Mouse (Mus musculus) right cerebral cortex, postnatal 14 days (tissue): ENCODE measurements around the gene Erbb2.
A peak's percentile ranks its signal among the peaks of the same experiment; 100 is the strongest.

Source experiments
- DNase-seq: peaks from one replicate; pipeline ENCODE4 v3.0.0; 2022

Erbb2 gene

DNA sequence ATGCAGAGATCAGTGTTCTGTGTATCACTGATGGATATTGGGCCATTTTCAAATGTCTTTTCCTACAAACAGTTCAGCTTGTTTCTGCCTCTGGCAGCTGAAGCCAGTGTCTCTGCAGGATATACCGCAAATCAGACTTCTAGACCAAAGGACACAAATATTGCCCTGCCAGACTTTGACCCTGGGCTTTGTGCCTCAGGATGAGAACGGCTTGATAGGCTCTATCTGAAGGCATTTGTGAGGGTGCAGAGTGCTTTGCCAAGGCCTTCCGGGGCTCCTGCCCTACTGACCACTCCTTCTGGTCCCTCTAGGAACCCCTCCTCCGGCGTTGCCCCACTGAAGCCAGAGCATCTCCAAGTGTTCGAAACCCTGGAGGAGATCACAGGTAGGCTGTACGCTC is 14.3 kb downstream of the Erbb2 start:
- no peak for DNase-seq

- DNase-seq = no peak
Measured at GRCm38 (mm10) chr11:98428436-98428835, 16.2 kb downstream of the Erbb2 start.

- DNase-seq = no peak
Measured at GRCm38 (mm10) chr11:98431743-98432502, 19.7 kb downstream of the Erbb2 start.

GRCm38 (mm10) chr11:98435723-98436122 is 23.5 kb downstream of the Erbb2 start:
- no peak for DNase-seq

DNA sequence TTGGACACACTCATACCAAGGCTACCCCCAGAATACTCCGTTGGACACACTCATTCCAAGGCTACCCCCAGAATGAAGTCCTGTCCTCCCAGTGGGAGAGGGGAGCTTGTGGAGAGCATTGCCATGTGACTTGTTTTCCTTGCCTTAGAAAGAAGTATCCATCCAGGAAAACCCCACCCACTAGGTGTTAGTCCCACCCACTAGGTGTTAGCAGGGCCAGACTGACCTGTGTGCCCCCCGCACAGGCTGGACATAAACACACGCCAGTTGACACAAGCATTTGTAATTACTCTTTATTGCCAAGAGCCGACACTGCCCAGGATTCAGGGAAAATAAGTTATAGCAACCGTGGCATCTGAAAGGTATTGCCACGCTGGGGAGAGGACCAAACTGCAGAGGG is 25.2 kb downstream of the Erbb2 start:
- DNase-seq = no peak

DNA sequence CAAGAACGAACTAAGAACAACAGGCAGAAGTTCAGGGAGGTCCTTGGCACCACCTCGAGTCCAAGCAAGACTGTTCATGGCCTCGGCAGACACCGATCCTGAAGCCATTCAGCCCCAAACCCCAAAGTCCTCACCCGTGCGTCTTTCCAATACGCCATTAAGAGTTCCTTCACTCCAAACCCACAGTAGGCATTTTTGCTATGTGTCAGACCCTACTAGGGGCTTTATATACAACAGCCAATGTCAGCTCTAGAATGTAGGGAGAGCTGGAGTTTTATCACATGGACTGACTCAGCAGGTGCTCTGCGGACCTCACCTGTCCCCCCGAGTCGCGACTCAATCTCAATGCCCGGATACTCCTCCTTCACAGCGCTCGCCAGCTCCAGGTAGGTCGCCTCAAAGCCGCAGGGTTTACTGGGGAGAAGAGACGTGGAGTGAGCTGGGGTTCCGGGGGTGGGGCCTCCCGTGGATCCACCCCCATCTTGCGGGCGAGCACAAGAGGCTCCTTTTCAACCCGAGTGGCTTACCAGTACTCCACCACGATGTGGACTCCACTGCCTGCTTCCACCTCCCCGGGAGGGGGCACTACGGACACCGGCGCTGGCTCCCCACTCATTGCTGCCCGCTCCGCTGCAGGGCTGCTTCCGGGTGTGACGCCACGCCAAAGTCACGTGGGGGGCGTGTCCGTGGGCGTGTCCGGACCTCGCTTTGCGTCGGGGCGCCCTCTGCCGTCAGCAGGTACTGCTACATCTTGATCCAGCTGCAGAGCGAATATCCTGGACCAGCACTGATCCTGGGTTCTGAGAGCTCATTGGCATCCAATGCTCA is 26.3 kb downstream of the Erbb2 start, which contains the start of gene Mien1:
TSS of gene Mien1 (minus strand) at position 661 of the 828 bp plus-strand sequence.
- peak; percentile 99 for DNase-seq

- DNase-seq = no peak
Measured at GRCm38 (mm10) chr11:98443688-98444087, 31.4 kb downstream of the Erbb2 start.

DNA sequence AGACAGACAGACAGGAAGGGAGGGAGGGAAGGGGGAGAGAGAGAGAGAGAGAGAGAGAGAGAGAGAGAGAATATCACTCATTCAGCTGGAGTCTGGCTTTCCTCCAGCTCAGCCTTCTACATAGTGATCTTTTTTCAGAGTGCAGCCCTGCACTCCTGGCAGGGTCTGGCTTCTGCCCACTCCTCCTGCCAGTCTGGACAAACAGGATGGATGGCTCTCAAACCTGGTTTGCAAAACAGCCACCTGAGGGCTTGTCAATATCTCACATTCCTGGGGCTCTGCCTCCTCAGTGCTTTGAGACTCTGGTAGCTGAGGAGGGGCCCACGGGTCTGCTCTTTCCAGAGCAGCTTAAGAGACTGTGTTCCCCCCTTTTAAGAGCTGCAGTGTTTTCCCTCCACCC is 33.0 kb downstream of the Erbb2 start:
- no peak for DNase-seq

GRCm38 (mm10) chr11:98445679-98446078 is 33.4 kb downstream of the Erbb2 start:
- DNase-seq = no peak

GRCm38 (mm10) chr11:98446213-98446561 is 33.9 kb downstream of the Erbb2 start, which contains the start of gene Grb7:
Gene Grb7 (plus strand): TSS chr11:98446394.
- no peak for DNase-seq

GRCm38 (mm10) chr11:98446562-98447474 is 34.5 kb downstream of the Erbb2 start:
- DNase-seq = no peak

- no peak for DNase-seq
Measured at GRCm38 (mm10) chr11:98447475-98447834, 35.2 kb downstream of the Erbb2 start.

DNA sequence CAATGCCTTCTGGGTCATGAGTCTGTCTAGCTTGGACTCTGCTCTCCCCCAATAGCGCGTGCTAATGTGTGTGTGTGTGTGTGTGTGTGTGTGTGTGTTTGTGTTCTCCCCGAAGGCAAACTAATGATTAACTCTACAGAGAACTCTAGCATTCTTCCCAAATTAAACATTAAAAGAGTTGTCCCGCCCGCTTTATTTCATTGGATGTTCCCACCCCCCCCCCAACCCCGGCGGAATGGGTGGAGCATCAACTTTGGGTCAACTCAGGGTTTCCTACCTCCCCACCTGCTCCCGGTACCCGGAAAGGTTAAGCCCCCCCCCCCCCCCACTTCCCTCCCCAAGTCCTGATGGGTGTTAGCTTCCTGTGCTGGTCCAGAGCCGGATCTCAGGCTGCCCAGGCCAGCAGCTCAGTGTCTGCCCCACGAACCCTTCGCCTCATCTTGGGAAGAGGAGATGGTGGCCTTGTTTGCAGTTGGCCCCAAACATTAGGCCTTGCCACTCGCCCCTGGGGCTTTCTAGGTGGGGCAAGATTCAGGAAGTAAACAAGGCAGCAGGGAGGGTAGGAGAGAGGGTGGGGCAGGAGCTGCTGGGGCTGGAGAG is 36.0 kb downstream of the Erbb2 start:
- no peak for DNase-seq

DNA sequence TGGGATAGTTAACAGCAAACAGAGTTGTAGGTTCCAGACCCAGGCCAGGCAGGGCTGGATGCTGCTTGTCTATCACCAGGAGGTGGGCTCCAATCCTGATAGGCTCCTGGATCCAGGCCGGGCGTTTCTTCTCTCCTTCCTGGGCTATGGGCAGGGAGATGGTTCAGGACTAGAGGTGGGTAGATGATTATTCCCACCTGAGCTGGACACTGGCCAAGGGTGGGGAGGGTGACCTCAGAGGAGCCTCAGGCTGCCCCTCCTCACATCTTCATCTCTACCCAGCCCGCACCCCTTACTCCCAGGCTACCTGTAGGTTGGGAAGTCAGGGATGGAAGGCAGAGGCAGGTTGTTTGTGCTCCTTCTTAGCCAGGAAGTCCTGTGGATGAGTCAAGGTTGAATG is 37.1 kb downstream of the Erbb2 start:
- no peak for DNase-seq

DNA sequence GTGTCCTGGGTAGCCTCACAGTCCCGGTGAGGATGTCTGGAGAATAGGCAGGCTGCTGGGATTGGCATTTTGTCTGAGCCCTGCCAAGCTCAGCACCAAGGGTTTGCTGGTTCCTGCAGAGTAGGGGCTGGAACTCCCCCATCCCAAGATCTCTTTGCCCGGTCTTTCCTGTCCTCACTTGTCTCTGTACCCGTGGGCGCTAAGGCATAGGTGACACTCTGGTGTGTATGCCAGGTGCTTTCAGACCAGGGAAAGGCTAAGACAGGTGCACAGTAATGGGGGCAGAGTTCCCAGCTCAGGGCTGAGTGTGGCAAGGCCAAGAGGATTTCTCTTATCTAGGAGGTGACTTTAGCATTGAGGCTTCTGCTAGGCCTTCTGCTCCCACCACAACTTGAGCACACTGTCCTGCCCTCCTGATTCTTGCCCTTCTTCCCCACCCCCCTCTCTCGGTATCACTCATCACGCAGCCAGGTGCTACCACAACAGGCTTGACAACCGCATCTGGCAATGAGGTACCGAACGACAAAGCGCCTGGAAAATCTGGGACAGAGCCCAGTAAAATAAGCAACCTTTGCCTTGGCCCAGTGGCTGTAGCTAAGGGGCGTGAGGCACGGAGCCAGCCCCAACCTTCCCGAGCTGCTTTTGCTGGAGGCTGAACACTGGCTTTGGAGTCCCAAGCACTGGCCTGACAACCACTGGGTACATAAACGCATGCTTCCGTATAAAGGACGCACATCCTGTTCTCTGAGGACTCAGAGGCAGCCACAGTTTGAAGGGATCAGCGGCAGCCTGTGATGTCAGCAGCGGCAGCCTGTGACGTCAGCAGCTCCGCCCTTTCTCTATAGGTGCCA is 37.9 kb downstream of the Erbb2 start:
- DNase-seq = no peak

GRCm38 (mm10) chr11:98455484-98455883 is 43.2 kb downstream of the Erbb2 start:
- DNase-seq = no peak

- DNase-seq = no peak
Measured at GRCm38 (mm10) chr11:98456545-98456944, 44.3 kb downstream of the Erbb2 start.

GRCm38 (mm10) chr11:98456945-98457344 is 44.7 kb downstream of the Erbb2 start:
- no peak for DNase-seq

- DNase-seq = peak; percentile 94
Measured at GRCm38 (mm10) chr11:98457367-98458120, 45.3 kb downstream of the Erbb2 start.

- no peak for DNase-seq
Measured at GRCm38 (mm10) chr11:98458121-98458990, 46.1 kb downstream of the Erbb2 start.
